Mouse (Mus musculus) midbrain, embryonic 15.5 days (tissue): ENCODE measurements at regions not wholly inside any gene's neighbourhood (a gene's known extent, or its start where the extent isn't known, plus 50 kb on each side); places are given as distances from the start of the nearest gene placed in this dataset.
A peak's percentile ranks its signal among the peaks of the same experiment; 100 is the strongest.

Experiments used
- ATAC-seq: fragments of 200-750 bp; cut with Nextera tagmentation; replicated peaks from 2 replicates; pipeline ENCODE4 v1.8.0; 2017; ENCODE audit warnings: moderate TSS enrichment
- H3K27ac ChIP-seq: fragments of 300-500 bp; sonication (generic); 2 replicates; pipeline ENCODE4 v1.5.1; 2015; ENCODE audit warnings: mild to moderate bottlenecking, inconsistent platforms
- H3K27me3 ChIP-seq: fragments of 300-500 bp; sonication (generic); replicated peaks from 2 replicates; pipeline ENCODE4 v1.6.1; 2015; ENCODE audit warnings: inconsistent platforms
- H3K36me3 ChIP-seq: fragments of 300-500 bp; sonication (generic); replicated peaks from 2 replicates; pipeline ENCODE4 v1.6.1; 2015; ENCODE audit warnings: inconsistent platforms
- H3K4me1 ChIP-seq: fragments of 300-500 bp; sonication (generic); 2 replicates; pipeline ENCODE4 v1.6.1; 2015; ENCODE audit warnings: inconsistent platforms
- H3K4me2 ChIP-seq: fragments of 300-500 bp; sonication (generic); 2 replicates; pipeline ENCODE4 v1.6.1; 2015; ENCODE audit warnings: inconsistent platforms, mild to moderate bottlenecking, moderate library complexity
- H3K4me3 ChIP-seq: fragments of 300-500 bp; sonication (generic); 2 replicates; pipeline ENCODE4 v1.5.1; 2015; ENCODE audit warnings: mild to moderate bottlenecking, inconsistent platforms
- H3K9ac ChIP-seq: fragments of 300-500 bp; sonication (generic); 2 replicates; pipeline ENCODE4 v1.6.1; 2015; ENCODE audit warnings: mild to moderate bottlenecking, inconsistent platforms
- H3K9me3 ChIP-seq: fragments of 300-500 bp; sonication (generic); 2 replicates; pipeline ENCODE4 v1.6.1; 2016; ENCODE audit warnings: inconsistent platforms
- WGBS: fragments of 180-500 bp; shearing (Covaris S2); methylation state at CpG from one replicate; pipeline ENCODE4 v1.1.7; 2015; ENCODE audit warnings: mixed read lengths; 5-methylcytosine and 5-hydroxymethylcytosine counted together

DNA sequence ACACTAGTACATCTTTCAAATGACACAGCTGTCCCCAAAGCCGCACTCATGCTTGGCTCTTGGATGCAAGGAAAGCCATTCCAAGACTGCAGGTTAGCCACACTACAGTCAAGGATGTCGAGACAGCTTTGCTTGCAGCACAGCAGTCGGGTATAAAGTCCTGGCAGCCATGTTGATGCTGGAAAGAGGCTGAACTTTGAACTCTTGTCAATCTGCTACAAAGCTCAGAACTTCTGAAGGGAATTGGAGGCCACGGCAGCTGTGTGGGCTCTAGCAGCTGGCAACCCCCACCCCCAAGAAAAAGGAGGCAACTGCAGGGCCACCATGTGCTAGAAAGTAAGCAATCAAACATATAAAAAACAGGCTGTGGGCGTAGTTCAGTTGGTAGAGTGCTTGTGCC lies 90.0 kb upstream of the Zcchc2 start:
- ATAC-seq, result no peak
- Histone ChIP-seq H3K9ac (no peak overlapping the region), H3K27ac (no peak overlapping the region), H3K4me3 (no peak overlapping the region), H3K9me3 (no peaks in the 10 kb centered on the region), H3K4me1 (no peaks in the 10 kb centered on the region), H3K4me2 (no peak overlapping the region), H3K27me3 (no peaks in the 10 kb centered on the region), H3K36me3 (no peaks in the 10 kb centered on the region)
- WGBS, result 81% methylated on average over 5 of the region's 5 CpGs

- 70% methylated on average over 7 of the region's 7 CpGs for WGBS
- H3K9me3 ChIP-seq, result no peaks in the 10 kb centered on the region
- H3K36me3 ChIP-seq, result no peaks in the 10 kb centered on the region
- no peak overlapping the region for H3K27ac ChIP-seq
- no peak overlapping the region for H3K9ac ChIP-seq
- H3K4me2 ChIP-seq, result no peak overlapping the region
- no peak overlapping the region for H3K4me3 ChIP-seq
- ATAC-seq, result no peak
- H3K4me1 ChIP-seq, result no peaks in the 10 kb centered on the region
- no peaks in the 10 kb centered on the region for H3K27me3 ChIP-seq
Measured at GRCm38 (mm10) chr1:105900920-105901319, 89.3 kb upstream of the Zcchc2 start.

- H3K9ac ChIP-seq, result no peak overlapping the region
- H3K4me1 ChIP-seq, result peaks cover 8% of the 10 kb centered on the region; the same call in 1 of the 2 replicates
- H3K4me2 ChIP-seq, result no peak overlapping the region
- ATAC-seq, result no peak
- H3K9me3 ChIP-seq, result no peaks in the 10 kb centered on the region
- H3K36me3 ChIP-seq, result no peaks in the 10 kb centered on the region
- H3K4me3 ChIP-seq, result no peak overlapping the region
- WGBS, result 67% methylated on average over 8 of the region's 8 CpGs
- no peaks in the 10 kb centered on the region for H3K27me3 ChIP-seq
- no peak overlapping the region for H3K27ac ChIP-seq
Measured at GRCm38 (mm10) chr1:105903286-105904115, 86.7 kb upstream of the Zcchc2 start.

DNA sequence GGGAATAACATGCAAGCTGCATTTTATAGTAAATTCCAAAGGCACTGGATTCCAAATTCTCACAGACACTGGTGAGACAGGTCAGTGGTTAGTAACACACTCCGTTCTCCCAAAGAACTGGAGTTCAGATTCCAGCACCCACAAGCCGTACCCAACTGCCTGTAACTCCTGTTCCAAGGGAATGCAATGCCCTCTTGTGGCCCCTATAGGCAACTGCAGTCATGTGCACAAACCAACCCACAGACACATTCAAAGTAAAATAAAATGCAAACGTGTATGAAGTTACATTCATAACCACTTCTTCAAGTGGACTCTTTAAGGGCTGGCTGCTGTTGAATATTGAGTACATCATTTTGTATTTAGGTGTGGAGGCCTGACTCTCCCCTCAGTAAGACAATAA lies 85.5 kb upstream of the Zcchc2 start:
- WGBS, result 95% methylated on average over 3 of the region's 3 CpGs
- no peak overlapping the region for H3K27ac ChIP-seq

DNA sequence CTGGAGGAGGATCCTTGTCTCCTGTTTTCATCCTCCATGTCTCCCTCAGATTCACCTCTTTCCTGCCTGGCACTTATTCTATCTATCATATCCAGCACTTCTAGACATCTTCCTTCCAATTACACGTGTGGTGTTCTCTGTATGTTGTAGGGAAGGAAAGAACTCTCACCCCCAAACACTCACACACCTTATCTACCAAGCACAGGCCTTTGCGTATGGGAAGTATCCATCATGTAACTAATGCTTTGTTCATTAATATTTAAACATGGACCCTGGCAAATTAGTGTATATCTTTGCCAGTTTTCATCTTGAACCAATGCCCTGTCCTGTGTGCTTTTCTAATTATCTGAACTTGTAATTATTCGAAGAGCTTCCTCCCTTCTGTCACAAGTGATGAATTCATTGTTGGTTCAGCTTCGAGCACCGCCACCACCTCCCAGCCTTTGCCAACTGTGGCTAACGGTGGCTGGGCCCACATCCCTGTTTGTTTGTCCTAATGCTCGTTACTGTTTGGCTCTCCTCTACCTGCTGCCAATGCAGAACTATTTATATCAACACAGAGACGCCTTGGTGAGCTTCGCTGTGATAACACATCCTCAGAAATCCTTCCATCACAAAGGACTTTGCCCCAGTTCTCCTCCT lies 84.3 kb upstream of the Zcchc2 start:
- no peaks in the 10 kb centered on the region for H3K9me3 ChIP-seq
- WGBS, result 74% methylated on average over 9 of the region's 9 CpGs
- no peak for ATAC-seq

More for the DNA sequence above, 85.5 kb upstream of the Zcchc2 start:
- H3K4me2 ChIP-seq, result no peak overlapping the region
- H3K4me1 ChIP-seq, result peaks cover 11% of the 10 kb centered on the region; the same call in 1 of the 2 replicates
- no peak overlapping the region for H3K9ac ChIP-seq
- no peaks in the 10 kb centered on the region for H3K27me3 ChIP-seq
- no peak overlapping the region for H3K4me3 ChIP-seq
- no peak for ATAC-seq
- no peaks in the 10 kb centered on the region for H3K36me3 ChIP-seq
- no peaks in the 10 kb centered on the region for H3K9me3 ChIP-seq

DNA sequence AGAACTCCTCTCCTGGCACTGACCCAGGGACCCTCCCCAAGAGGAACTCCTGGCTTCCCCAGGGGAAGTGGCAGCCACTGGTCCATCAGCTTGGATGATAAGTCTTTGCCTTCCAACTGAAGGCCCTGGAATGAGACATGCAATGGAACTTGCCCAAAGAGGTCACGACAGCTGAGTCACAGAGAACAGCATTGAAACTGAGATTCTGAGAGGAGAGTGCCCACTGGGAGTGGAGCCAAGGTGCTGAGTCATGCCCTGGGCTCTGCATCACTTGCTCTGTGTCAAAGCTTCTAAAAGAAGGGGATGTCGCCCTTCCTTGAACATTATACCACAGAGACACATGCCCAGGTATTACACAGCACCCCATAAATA lies 83.8 kb upstream of the Zcchc2 start:
- Histone ChIP-seq H3K27me3 (no peaks in the 10 kb centered on the region), H3K4me1 (peaks cover 11% of the 10 kb centered on the region; the same call in 1 of the 2 replicates), H3K4me2 (no peak overlapping the region), H3K4me3 (no peak overlapping the region), H3K36me3 (no peaks in the 10 kb centered on the region), H3K9me3 (no peaks in the 10 kb centered on the region), H3K9ac (no peak overlapping the region), H3K27ac (no peak overlapping the region)
- WGBS, result 82% methylated on average over 2 of the region's 2 CpGs
- no peak for ATAC-seq

More for the DNA sequence above, 84.3 kb upstream of the Zcchc2 start:
- H3K27ac ChIP-seq, result no peak overlapping the region
- no peak overlapping the region for H3K4me2 ChIP-seq
- no peaks in the 10 kb centered on the region for H3K36me3 ChIP-seq
- no peak overlapping the region for H3K4me3 ChIP-seq
- no peaks in the 10 kb centered on the region for H3K27me3 ChIP-seq
- no peak overlapping the region for H3K9ac ChIP-seq
- H3K4me1 ChIP-seq, result peaks cover 11% of the 10 kb centered on the region; the same call in 1 of the 2 replicates

DNA sequence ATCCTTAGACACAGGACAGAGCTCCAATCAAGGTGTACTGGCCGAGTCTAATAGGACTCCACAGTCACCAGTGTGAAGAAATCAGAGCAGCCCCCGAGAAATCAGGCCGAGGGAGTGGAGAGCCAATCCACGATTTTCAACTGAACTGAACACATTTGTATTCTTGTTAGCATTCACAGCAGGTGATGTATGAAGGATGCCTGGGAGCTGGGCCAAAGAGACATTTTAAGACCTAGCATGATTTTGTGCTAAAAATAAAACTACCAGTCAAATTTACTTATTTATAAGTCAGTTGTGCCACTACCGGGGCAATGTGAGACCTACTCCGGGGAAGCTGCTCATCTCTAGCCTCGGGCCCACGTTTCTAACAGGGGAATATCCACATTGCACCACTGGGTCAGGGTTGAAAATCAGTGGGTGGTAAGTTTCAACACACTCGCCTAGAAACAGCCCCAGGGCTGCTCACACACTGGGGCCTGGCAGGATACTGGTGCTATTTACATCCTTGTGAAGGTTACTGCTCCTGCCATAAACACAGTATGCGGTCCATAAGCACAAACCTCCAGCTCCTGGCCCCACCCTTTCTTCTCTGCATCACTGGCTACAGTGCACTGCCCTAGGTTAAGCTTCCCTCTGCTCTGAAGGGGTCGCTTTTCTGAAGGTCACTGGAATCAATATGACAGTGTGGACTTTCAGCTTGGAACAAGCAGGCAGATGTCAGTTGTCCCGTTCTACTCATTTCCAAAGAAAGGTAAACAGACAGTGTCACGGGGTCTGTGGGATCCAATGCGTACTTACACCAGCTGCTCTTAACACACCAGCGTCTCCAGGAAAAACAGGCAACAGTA lies 82.0 kb upstream of the Zcchc2 start:
- H3K27ac ChIP-seq, result 0 out of 2 replicates have a peak overlapping the region, but pooled peaks have one; percentile 6
- peak; percentile 79 for ATAC-seq
- H3K9me3 ChIP-seq, result no peaks in the 10 kb centered on the region

DNA sequence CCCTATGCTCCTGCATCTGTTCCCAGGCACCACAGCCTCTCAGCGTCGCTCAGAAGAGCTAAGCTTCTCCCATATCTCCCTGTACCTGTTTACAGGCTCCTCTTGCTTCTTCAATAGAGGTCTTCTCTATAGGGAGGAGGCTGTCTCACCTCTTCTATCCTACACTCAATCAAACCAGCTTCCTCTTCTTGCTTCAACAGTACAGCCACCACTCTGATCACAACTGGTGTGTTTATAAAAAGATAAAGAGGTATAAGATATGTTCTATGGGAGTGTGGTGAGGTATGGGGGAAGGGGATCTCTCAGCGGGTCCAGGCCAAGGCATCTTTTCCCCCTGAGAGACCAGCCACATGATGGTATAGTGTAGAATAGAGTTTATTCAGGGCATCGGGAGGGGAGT lies 81.1 kb upstream of the Zcchc2 start:
- Histone ChIP-seq H3K9ac (no peak overlapping the region), H3K27ac (no peak overlapping the region), H3K4me3 (no peak overlapping the region), H3K4me1 (peaks cover 11% of the 10 kb centered on the region; the same call in 1 of the 2 replicates), H3K4me2 (no peak overlapping the region), H3K36me3 (no peaks in the 10 kb centered on the region), H3K27me3 (no peaks in the 10 kb centered on the region), H3K9me3 (no peaks in the 10 kb centered on the region)
- no peak for ATAC-seq
- WGBS, result 87% methylated on average over 4 of the region's 4 CpGs

More for the DNA sequence above, 82.0 kb upstream of the Zcchc2 start:
- no peak overlapping the region for H3K9ac ChIP-seq
- no peaks in the 10 kb centered on the region for H3K36me3 ChIP-seq
- no peak overlapping the region for H3K4me3 ChIP-seq
- 48% methylated on average over 15 of the region's 15 CpGs for WGBS
- H3K27me3 ChIP-seq, result no peaks in the 10 kb centered on the region
- H3K4me1 ChIP-seq, result peaks cover 11% of the 10 kb centered on the region; the same call in 1 of the 2 replicates
- H3K4me2 ChIP-seq, result no peak overlapping the region

DNA sequence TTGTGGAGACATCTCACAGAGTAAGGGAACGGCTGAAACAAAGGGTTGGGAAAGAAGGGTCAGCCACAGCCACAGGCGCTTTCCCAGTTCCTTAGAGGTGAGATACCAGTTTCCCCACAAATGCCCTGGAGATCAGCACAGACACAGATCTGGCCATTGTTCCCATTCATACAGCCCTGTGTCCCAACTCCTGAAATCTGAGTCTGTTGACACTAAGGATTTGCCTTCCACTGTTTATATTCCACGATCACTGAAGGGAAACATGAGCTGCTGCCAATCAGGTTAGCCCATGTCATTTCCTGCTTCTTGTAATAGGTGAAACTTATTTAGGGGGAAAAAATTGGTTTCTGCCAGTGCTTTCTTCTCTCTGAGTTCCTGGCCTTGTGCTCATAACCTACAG lies 78.5 kb upstream of the Zcchc2 start:
- Histone ChIP-seq H3K27ac (no peak overlapping the region), H3K9ac (no peak overlapping the region), H3K36me3 (no peaks in the 10 kb centered on the region), H3K9me3 (no peaks in the 10 kb centered on the region), H3K27me3 (no peaks in the 10 kb centered on the region), H3K4me1 (peaks cover 11% of the 10 kb centered on the region; the same call in 1 of the 2 replicates), H3K4me2 (no peak overlapping the region), H3K4me3 (no peak overlapping the region)
- 30% methylated on average over 3 of the region's 3 CpGs for WGBS
- no peak for ATAC-seq

GRCm38 (mm10) chr1:105921842-105922241 lies 68.4 kb upstream of the Zcchc2 start:
- no peaks in the 10 kb centered on the region for H3K4me1 ChIP-seq
- no peak overlapping the region for H3K27ac ChIP-seq
- H3K36me3 ChIP-seq, result no peaks in the 10 kb centered on the region
- H3K9me3 ChIP-seq, result no peaks in the 10 kb centered on the region
- H3K27me3 ChIP-seq, result no peaks in the 10 kb centered on the region
- no peak overlapping the region for H3K4me2 ChIP-seq
- 88% methylated on average over 4 of the region's 4 CpGs for WGBS
- no peak overlapping the region for H3K4me3 ChIP-seq
- H3K9ac ChIP-seq, result no peak overlapping the region
- ATAC-seq, result no peak

- Histone ChIP-seq H3K36me3 (no peaks in the 10 kb centered on the region), H3K9ac (no peak overlapping the region), H3K4me3 (no peak overlapping the region), H3K4me2 (no peak overlapping the region), H3K4me1 (no peaks in the 10 kb centered on the region), H3K27me3 (no peaks in the 10 kb centered on the region), H3K9me3 (no peaks in the 10 kb centered on the region), H3K27ac (no peak overlapping the region)
- ATAC-seq, result no peak
Measured at GRCm38 (mm10) chr1:105922586-105922985, 67.6 kb upstream of the Zcchc2 start.

GRCm38 (mm10) chr1:105923001-105923400 lies 67.2 kb upstream of the Zcchc2 start:
- no peak for ATAC-seq
- Histone ChIP-seq H3K36me3 (no peaks in the 10 kb centered on the region), H3K9ac (no peak overlapping the region), H3K9me3 (no peaks in the 10 kb centered on the region), H3K27me3 (no peaks in the 10 kb centered on the region), H3K27ac (no peak overlapping the region), H3K4me1 (no peaks in the 10 kb centered on the region), H3K4me2 (no peak overlapping the region), H3K4me3 (no peak overlapping the region)
- whole genome bisulfite sequencing, result 80% methylated on average over 3 of the region's 3 CpGs
